Mouse (Mus musculus) kidney, adult 18-20 months (tissue): ENCODE results near the gene Nme9.

ENCODE experiments used
- DNase-seq: peaks from one replicate; pipeline ENCODE4 v3.0.0; 2021

The Nme9 gene

DNA sequence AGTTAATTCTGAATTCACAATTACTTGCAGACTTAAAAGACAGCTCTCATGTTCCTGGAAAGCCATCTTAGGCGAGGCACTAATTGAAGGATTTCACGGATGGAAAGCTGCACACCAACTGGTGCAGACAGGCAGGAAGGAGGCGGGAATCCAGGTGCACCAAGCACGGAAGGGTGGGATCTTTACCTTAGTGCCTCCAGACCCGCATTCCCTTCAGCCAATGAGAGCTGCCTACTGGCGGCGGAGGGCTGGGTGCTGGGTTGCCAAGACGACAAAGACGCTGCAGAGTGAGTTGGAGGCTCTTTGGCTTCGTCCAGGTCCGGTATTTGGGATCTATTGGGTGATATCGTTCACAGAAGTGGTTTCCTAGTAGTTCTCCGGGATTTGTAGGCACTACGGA, at the start of gene Nme9:
Nme9 (plus strand) TSS at position 315 of the 400 bp plus-strand sequence.
- DNase-seq, result peak; percentile 10

GRCm38 (mm10) chr9:99409280-99409679, 42.0 kb upstream of the Nme9 start:
- no peak for DNase-seq

DNA sequence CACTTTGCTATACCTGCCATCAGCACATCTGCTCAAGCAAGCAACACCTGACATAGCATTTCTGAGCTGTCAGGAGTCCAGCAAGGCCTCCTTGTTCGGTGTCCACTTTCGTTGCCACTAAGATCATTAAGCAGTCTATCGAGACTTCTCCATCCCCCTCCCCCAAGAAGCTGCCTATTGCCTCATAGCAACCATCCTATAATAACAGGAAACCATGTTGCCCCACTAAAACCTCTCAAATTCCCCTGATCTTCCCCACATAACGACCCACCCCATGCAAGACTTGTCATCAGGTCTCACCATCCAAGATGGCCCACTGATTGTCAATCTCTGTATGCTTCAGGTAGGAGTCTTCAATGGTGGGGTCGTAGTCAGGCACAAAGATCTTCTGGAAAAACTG, 40.2 kb upstream of the Nme9 start:
- no peak for DNase-seq

- DNase-seq, result no peak
Observed at GRCm38 (mm10) chr9:99411785-99412184, 39.5 kb upstream of the Nme9 start.

DNA sequence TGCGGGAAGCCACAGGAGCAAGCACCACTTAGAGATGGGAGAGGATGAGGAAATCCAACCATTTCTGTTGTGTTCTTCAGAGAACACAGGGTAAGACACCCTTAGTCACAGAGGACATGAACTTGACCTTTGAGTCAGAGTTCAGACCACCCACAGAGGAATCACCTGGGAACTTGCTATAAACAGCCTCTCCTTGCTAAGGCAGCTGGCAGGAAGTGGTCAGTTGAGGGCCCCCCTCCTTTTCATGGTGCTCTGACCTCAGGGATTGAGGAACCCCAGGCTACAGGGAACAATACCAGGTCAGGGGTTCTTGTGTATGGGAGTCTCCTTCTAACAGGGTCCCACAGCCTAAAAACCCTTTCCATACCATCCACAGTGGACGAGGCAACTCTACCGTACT, 34.5 kb upstream of the Nme9 start:
- no peak for DNase-seq

- peak; percentile 20 for DNase-seq
Observed at GRCm38 (mm10) chr9:99417288-99417846, 33.9 kb upstream of the Nme9 start.

DNA sequence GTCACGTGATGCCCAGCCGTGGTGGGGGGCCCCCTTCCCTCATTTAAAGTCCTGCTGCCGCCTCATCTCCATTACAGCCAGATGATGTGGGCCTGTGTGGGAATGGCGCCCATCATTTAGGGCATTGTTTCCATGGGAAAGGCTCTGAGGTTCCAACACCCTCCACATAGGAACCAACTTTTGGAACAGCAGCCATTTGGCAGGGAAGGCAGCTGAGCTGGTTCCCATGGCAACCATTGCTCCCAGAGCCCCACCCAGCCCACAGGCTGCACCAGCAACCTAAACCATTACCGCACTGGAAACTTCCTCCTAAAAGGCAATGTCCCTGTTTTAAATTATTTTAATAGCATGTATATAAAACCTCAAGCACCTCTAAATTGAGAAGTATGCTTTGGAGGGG, 32.9 kb upstream of the Nme9 start:
- no peak for DNase-seq

- no peak for DNase-seq
Observed at GRCm38 (mm10) chr9:99419951-99420701, 31.1 kb upstream of the Nme9 start.

DNA sequence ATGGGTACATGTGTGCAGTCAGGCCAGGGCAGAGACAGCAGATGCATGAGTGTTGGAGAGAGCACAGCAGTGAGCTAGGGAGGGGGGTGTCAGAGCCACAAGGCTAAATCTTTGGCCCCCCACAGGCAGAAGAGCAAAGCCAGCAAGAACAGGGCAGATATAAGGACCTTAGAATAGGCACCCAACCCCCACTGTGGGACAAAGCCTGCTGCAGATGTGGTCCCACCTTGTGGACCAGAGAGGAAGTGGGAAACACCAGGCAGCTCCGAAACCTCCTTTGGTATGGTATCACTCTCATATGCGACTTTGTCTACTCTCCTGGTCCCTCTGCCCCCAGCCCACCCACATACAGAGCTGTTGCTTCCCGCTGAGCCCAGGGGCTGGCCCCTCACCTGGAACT, 29.4 kb upstream of the Nme9 start:
- DNase-seq, result no peak

- DNase-seq, result no peak
Observed at GRCm38 (mm10) chr9:99423692-99424573, 27.3 kb upstream of the Nme9 start.

- DNase-seq, result no peak
Observed at GRCm38 (mm10) chr9:99424574-99424863, 26.8 kb upstream of the Nme9 start.

DNA sequence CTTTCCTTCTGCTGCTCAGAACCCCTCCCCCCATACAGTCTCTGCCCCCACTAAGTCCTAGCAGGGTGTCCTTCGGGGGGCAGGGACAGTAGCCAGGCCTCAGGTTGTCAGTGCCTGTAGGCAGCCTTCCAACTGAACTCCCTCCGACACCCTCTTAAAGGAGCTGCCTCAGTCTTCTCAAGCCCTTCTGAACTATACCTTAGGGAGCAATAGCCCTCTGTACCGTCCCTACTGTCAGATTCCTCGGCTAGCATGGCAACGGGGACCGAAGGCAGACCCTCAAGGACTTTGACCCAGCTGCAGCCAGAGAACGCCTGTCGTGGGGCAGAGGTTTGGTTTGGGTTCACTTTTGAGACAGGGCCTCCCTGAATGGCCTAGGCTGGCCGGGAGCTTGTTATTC, 26.0 kb upstream of the Nme9 start:
- no peak for DNase-seq

- no peak for DNase-seq
Observed at GRCm38 (mm10) chr9:99428601-99429331, 22.5 kb upstream of the Nme9 start.

- DNase-seq, result no peak
Observed at GRCm38 (mm10) chr9:99429845-99430244, 21.4 kb upstream of the Nme9 start.

- DNase-seq, result no peak
Observed at GRCm38 (mm10) chr9:99430806-99431205, 20.5 kb upstream of the Nme9 start.

GRCm38 (mm10) chr9:99431346-99431745, 19.9 kb upstream of the Nme9 start:
- no peak for DNase-seq

DNA sequence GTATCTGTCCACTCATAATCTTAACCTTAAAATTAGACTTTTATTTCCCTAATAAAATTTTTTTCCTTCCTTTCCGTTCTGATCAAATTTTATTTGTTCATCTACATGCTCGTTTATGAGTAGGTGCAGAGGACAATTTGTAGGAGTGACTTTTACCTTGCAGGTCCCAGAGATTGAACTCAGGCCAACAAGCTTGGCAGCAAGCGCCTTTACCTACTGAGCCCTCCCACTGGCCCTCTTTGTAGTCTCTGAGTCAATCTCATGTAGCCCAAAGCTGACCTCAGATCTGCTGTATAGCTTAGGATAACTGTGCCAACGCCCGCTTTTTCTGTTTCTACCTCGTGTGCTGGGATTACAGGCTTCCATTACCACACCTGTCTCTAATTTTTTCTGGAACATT, 19.3 kb upstream of the Nme9 start:
- DNase-seq, result no peak

DNA sequence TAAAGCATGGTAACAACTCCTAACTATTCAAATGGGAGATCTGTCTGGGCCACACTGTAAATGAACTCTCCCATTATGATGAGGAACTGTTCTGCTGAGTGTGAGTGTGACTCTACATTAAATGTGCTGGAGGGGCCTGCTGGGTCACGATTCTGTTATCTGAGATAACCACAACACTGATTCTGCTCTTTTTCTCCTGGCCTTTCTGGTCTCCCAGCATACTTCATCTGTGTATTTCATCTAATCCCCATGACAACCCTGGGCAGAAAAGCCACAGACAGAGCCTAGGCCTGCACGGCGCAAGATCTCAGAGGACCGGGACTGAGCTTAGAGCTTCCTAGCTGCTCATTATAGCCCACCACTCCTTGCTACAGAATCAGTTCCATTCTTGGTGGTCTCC, 18.8 kb upstream of the Nme9 start:
- no peak for DNase-seq

DNA sequence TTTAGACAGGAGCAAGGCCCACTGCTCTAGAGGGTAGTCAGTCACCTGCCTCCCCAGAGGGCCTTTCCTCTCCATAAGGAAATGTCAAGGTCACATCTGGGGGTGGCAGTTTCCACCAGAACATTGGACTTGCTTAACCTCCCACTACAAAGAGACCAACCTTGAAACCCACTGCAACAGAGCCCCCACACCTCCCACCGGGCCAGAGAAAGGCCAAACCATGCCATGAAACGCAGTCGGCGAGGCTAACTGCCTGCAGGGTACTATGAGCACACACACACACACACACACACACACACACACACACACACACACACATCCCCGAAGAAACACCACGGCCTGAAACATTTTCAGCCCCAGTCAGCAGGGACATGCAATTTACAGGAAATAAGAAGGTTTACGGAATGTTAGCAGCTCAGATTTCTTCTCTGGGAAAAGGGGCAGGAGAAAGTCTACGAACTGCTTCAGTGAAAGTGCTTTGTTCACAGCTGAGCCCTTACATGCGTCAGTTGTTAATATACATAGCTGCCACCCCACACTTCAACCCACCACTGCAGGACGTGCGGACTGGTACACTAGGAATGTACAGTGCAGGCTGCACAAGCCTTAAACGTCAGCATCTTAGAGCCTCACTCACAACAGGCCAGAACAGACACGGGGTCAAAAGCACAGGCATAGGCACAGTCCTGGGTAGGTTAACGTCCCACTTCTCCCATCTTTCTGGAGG, 16.2 kb upstream of the Nme9 start:
- peak; percentile 33 for DNase-seq

DNA sequence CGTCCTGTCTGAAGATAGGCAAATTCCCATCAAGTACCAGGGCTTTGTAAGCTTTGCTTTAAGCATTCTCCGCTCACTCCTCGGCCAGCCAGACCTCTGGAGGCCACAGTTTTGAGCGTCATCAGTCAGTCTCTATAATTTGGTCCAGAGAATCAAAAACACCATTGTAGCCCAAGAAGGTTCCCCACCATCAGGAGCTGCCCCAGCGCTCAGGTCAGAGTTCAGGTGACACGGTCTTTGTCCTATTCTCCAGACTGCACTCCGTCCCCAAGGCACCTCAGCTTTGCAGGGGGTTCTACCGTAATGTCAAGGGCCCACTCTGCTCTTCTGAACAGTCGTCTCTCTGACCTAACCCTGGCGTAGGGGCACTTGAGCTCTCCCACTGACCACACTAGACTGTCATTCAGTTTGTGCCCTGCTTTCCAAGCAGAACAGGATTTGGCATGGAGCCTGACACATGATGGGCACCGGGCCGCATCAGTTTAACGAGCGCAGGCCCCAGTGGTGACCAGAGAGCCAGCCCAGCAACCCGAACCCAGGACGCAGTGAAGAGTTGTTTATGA, 15.6 kb upstream of the Nme9 start:
- peak; percentile 62 for DNase-seq

DNA sequence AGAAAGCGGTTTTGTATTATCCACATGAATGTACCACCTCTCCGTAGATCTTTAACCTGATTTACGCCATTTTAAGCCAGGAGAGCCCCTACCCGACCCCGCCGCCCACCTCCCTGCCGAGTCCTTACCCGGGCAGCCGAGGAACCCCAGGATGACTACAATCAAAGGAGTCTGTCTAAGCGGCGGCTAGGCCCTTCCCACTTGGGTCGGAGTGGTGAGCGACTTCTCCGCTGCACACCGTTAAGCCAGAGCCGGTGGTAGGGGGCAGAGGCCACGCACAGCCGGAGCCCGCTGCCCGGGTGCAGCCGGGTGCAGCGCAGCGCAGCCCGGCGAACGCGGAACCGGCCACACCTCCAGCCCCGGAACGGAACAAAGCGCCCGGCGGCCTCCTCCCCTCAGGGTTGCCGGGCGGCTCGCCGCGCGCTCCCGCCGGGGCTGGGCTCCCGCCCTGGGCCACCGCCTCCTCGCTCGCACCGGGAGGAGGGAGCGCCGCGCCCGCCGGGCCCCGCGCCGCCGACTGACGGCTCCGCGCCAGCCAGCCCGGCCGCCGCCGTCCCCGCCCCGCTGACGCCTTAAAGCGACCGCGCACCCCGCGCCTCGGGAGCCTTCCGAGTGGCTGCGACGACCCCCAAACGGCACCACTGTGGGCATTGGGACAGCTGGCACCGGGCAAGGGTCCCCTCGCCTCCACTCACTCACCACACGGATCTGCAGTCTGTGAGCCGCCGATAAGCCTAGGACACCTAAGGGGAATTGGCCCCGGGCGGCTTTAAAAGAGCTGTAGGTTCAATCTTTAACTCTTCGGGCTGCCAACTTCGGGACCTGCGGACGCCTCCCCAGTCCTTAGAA, 14.9 kb upstream of the Nme9 start:
- DNase-seq, result peak; percentile 89
